Mouse (Mus musculus) CH12.LX (cell line): Measurements from ENCODE around the gene Rgs3. TPM values are rescaled to one million over a fixed set of nuclear protein-coding genes. Genes with fewer than 3 reads are reported as not detected.
A peak's percentile ranks its signal among the peaks of the same experiment; 100 is the strongest.

Experiments
- DNase-seq: peaks from one replicate; pipeline ENCODE4 v3.0.0-alpha.2; 2013; ENCODE audit errors: extremely low read depth
- H3K27ac ChIP-seq: 2 replicates; pipeline ENCODE4 v1.5.1; 2012; ENCODE audit warnings: low read depth, mild to moderate bottlenecking, control low read depth, moderate library complexity; ENCODE audit not compliant: insufficient read depth
- H3K27me3 ChIP-seq: replicated peaks from 2 replicates; pipeline ENCODE3; 2012; ENCODE audit warnings: inconsistent platforms
- H3K36me3 ChIP-seq, 2 experiments: replicated peaks in 1 of 2; 2 replicates each; pipeline versions ENCODE3 to v1.6.1; 2012; ENCODE audit warnings: inconsistent platforms in 1 of 2, low read length in 1 of 2, mild to moderate bottlenecking in 1 of 2, mixed read lengths in 1 of 2, moderate library complexity in 1 of 2; ENCODE audit not compliant: control insufficient read depth in 1 of 2, insufficient read depth in 1 of 2
- H3K4me1 ChIP-seq, 2 experiments: 2 replicates each; pipeline ENCODE4 v1.6.1; 2012; ENCODE audit warnings: inconsistent platforms in 1 of 2, moderate library complexity in 1 of 2; ENCODE audit not compliant: insufficient read depth in 2 of 2, control insufficient read depth in 1 of 2
- H3K4me2 ChIP-seq: 2 replicates; pipeline ENCODE4 v1.6.1; 2012; ENCODE audit warnings: low read depth, mild to moderate bottlenecking, control low read depth; ENCODE audit not compliant: poor library complexity, insufficient read depth, severe bottlenecking
- H3K4me3 ChIP-seq, 3 experiments: fragments of 150-350 bp in 1 of 3; sonication (generic) in 1 of 3; replicated peaks in 1 of 3; 2 replicates each; pipeline versions ENCODE3 to v1.5.1; 2011 to 2012; ENCODE audit warnings: low read depth in 2 of 3, low read length in 2 of 3, mild to moderate bottlenecking in 2 of 3, moderate library complexity in 2 of 3, control low read depth in 1 of 3, improper control_type of control experiment in 1 of 3, inconsistent platforms in 1 of 3, mixed read lengths in 1 of 3; ENCODE audit not compliant: poor library complexity in 1 of 3
- H3K79me2 ChIP-seq: replicated peaks from 2 replicates; pipeline ENCODE4 v1.6.1; 2012; ENCODE audit warnings: mild to moderate bottlenecking, moderate library complexity; ENCODE audit not compliant: control insufficient read depth, poor library complexity, insufficient read depth, severe bottlenecking; ENCODE audit errors: extremely low read depth
- H3K9ac ChIP-seq: 2 replicates; pipeline ENCODE4 v1.6.1; 2012; ENCODE audit warnings: low read depth, mild to moderate bottlenecking, control low read depth, moderate library complexity; ENCODE audit not compliant: insufficient read depth
- H3K9me3 ChIP-seq: replicated peaks from 2 replicates; pipeline ENCODE3; 2012; ENCODE audit warnings: low read length, inconsistent platforms, mixed read lengths
- BHLHE40 ChIP-seq: IDR thresholded peaks from 2 replicates; pipeline ENCODE4 v1.6.1; 2011; ENCODE audit warnings: mild to moderate bottlenecking, low read depth, low read length, improper control_type of control experiment
- CHD1 ChIP-seq: IDR thresholded peaks from 2 replicates; pipeline ENCODE4 v1.6.1; 2012; ENCODE audit warnings: low read depth, low read length, improper control_type of control experiment, inconsistent platforms
- CHD2 ChIP-seq: IDR thresholded peaks from 2 replicates; pipeline ENCODE4 v1.6.1; 2011; ENCODE audit warnings: low read length, improper control_type of control experiment
- ELF1 ChIP-seq: IDR thresholded peaks from 2 replicates; pipeline ENCODE4 v1.6.1; 2014; ENCODE audit warnings: low read depth, mild to moderate bottlenecking, inconsistent platforms, low read length, improper control_type of control experiment
- EP300 ChIP-seq: IDR thresholded peaks from 2 replicates; pipeline ENCODE4 v1.6.1; 2011; ENCODE audit warnings: low read length, improper control_type of control experiment
- ETS1 ChIP-seq: conservative IDR thresholded peaks from 2 replicates; pipeline ENCODE4 v1.6.1; 2012; ENCODE audit warnings: low read depth, mild to moderate bottlenecking, inconsistent platforms, low read length, improper control_type of control experiment, moderate library complexity
- GABPA ChIP-seq: IDR thresholded peaks from 2 replicates; pipeline ENCODE4 v1.6.1; 2012; ENCODE audit warnings: low read depth, low read length, improper control_type of control experiment, inconsistent platforms; ENCODE audit not compliant: insufficient replicate concordance
- HCFC1 ChIP-seq: IDR thresholded peaks from 2 replicates; pipeline ENCODE4 v1.6.1; 2012; ENCODE audit warnings: low read depth, mild to moderate bottlenecking, inconsistent platforms, low read length, improper control_type of control experiment
- JUND ChIP-seq: conservative IDR thresholded peaks from 2 replicates; pipeline ENCODE4 v1.6.1; 2011; ENCODE audit warnings: low read depth, low read length, improper control_type of control experiment
- KAT2A ChIP-seq: IDR thresholded peaks from 2 replicates; pipeline ENCODE4 v1.6.1; 2012; ENCODE audit warnings: low read length, improper control_type of control experiment, inconsistent platforms; ENCODE audit not compliant: insufficient replicate concordance
- MAFK ChIP-seq: IDR thresholded peaks from 2 replicates; pipeline ENCODE4 v1.6.1; 2011; ENCODE audit warnings: low read length, improper control_type of control experiment; ENCODE audit not compliant: insufficient replicate concordance
- MAX ChIP-seq: IDR thresholded peaks from 2 replicates; pipeline ENCODE4 v1.6.1; 2011; ENCODE audit warnings: low read length, improper control_type of control experiment
- MEF2A ChIP-seq: IDR thresholded peaks from 2 replicates; pipeline ENCODE4 v1.6.1; 2014; ENCODE audit warnings: low read depth, mild to moderate bottlenecking, inconsistent platforms, low read length, improper control_type of control experiment, borderline replicate concordance
- MXI1 ChIP-seq: IDR thresholded peaks from 2 replicates; pipeline ENCODE4 v1.6.1; 2011; ENCODE audit warnings: mild to moderate bottlenecking, low read depth, low read length, improper control_type of control experiment
- MYC ChIP-seq: IDR thresholded peaks from 2 replicates; pipeline ENCODE4 v1.6.1; 2011; ENCODE audit warnings: low read depth, mild to moderate bottlenecking, improper control_type of control experiment, low read length
- NELFE ChIP-seq: IDR thresholded peaks from 2 replicates; pipeline ENCODE4 v1.6.1; 2011; ENCODE audit warnings: low read depth, low read length, improper control_type of control experiment
- NRF1 ChIP-seq: IDR thresholded peaks from 2 replicates; pipeline ENCODE4 v1.6.1; 2014; ENCODE audit warnings: low read depth, mild to moderate bottlenecking, inconsistent platforms, low read length, improper control_type of control experiment, moderate library complexity
- POLR2A ChIP-seq: IDR thresholded peaks from 2 replicates; pipeline ENCODE4 v1.6.1; 2011; ENCODE audit warnings: low read depth, mild to moderate bottlenecking, improper control_type of control experiment, low read length
- POLR2AphosphoS2 ChIP-seq: IDR thresholded peaks from 2 replicates; pipeline ENCODE4 v1.6.1; 2011; ENCODE audit warnings: low read depth, low read length, improper control_type of control experiment
- RAD21 ChIP-seq: IDR thresholded peaks from 2 replicates; pipeline ENCODE4 v1.6.1; 2011; ENCODE audit warnings: low read depth, mild to moderate bottlenecking, low read length, improper control_type of control experiment, moderate library complexity
- RCOR1 ChIP-seq: conservative IDR thresholded peaks from 2 replicates; pipeline ENCODE4 v1.6.1; 2012; ENCODE audit warnings: low read depth, mild to moderate bottlenecking, inconsistent platforms, low read length, improper control_type of control experiment
- SIN3A ChIP-seq: IDR thresholded peaks from 2 replicates; pipeline ENCODE4 v1.6.1; 2012; ENCODE audit warnings: low read length, improper control_type of control experiment, inconsistent platforms
- SMC3 ChIP-seq: IDR thresholded peaks from 2 replicates; pipeline ENCODE4 v1.6.1; 2011; ENCODE audit warnings: low read depth, low read length, improper control_type of control experiment
- TBP ChIP-seq: conservative IDR thresholded peaks from 2 replicates; pipeline ENCODE4 v1.6.1; 2011; ENCODE audit warnings: low read depth, low read length, improper control_type of control experiment
- TCF12 ChIP-seq: IDR thresholded peaks from 2 replicates; pipeline ENCODE4 v1.6.1; 2014; ENCODE audit warnings: low read depth, mild to moderate bottlenecking, inconsistent platforms, low read length, improper control_type of control experiment
- UBTF ChIP-seq: IDR thresholded peaks from 2 replicates; pipeline ENCODE4 v1.6.1; 2012; ENCODE audit warnings: low read depth, mild to moderate bottlenecking, inconsistent platforms, low read length, improper control_type of control experiment, moderate library complexity
- USF2 ChIP-seq: conservative IDR thresholded peaks from 2 replicates; pipeline ENCODE4 v1.6.1; 2011; ENCODE audit warnings: low read depth, low read length, improper control_type of control experiment
- ZC3H11A ChIP-seq: IDR thresholded peaks from 2 replicates; pipeline ENCODE4 v1.6.1; 2012; ENCODE audit warnings: low read depth, mild to moderate bottlenecking, inconsistent platforms, low read length, improper control_type of control experiment
- ZKSCAN1 ChIP-seq: IDR thresholded peaks from 2 replicates; pipeline ENCODE4 v1.6.1; 2012; ENCODE audit warnings: low read depth, inconsistent platforms, low read length, improper control_type of control experiment, borderline replicate concordance
- ZNF384 ChIP-seq: IDR thresholded peaks from 2 replicates; pipeline ENCODE4 v1.6.1; 2012; ENCODE audit warnings: low read depth, low read length, improper control_type of control experiment, inconsistent platforms
- dilution Hi-C: fragments of 300-500 bp; cut with MboI; formaldehyde crosslinking; loops from 2 replicates; pipeline ENCODE4 v1.14.3; 2020; ENCODE audit warnings: low sequenced_read_pairs; ENCODE audit not compliant: extremely low pct_unique_long_range_greater_than_20kb, extremely low pct_ligation_motif_present
- in situ Hi-C: fragments of 300-500 bp; cut with MboI; formaldehyde crosslinking; loops from 3 replicates; pipeline ENCODE4 v1.14.3; 2019; ENCODE audit warnings: low sequenced_read_pairs, low pct_ligation_motif_present, low pct_unique_long_range_greater_than_20kb, mixed read lengths
- polyA plus RNA-seq: library from polyadenylated mRNA; unstranded; fragments of >175 nt; gene quantifications from 2 replicates; pipeline ENCODE4 v1.2.1, GENCODE M21; 2012; ENCODE audit warnings: low read depth; ENCODE audit not compliant: insufficient read length
- total RNA-seq, 2 experiments: library from RNA; depleted of rRNA; stranded (reverse); fragments of 300-350 nt in 1 of 2; fragments of >200 nt in 1 of 2; gene quantifications; 2 replicates each; pipeline ENCODE4 v1.2.3; 2012 to 2014

The Rgs3 gene
- total and polyA plus RNA-seq, 3 experiments = 3.3 to 6.0 (median 3.5) TPM

GRCm38 (mm10) chr4:62543782-62544181 lies 15.9 kb upstream of the Rgs3 start:
- Histone ChIP-seq H3K4me1 (peaks cover 0 to 13% of the 10 kb centered on the region in 2 experiments; a peak in 3 of 4 replicates), H3K36me3 (no peaks in the 10 kb centered on the region), H3K9me3 (no peaks in the 10 kb centered on the region), H3K4me2 (no peak overlapping the region), H3K79me2 (no peaks in the 10 kb centered on the region)
- no peak for DNase-seq
- TF ChIP-seq ETS1 (no peak), ZNF384 (no peak), CHD2 (no peak), ELF1 (no peak), NELFE (no peak), MAX (peak; percentile 80), MXI1 (0 out of 2 replicates have a peak, but pooled peaks have one; percentile 36), TBP (no peak), JUND (no peak), BHLHE40 (peak; percentile 42), POLR2AphosphoS2 (no peak), MAFK (no peak), SIN3A (no peak), MEF2A (no peak), MYC (0 out of 2 replicates have a peak, but pooled peaks have one; percentile 36), NRF1 (no peak), POLR2A (no peak)
- TF ChIP-seq, all 38 proteins: peak for 4
- no peaks in the 10 kb centered on the region for H3K27me3 ChIP-seq
- H3K9ac ChIP-seq = no peak overlapping the region
- dilution Hi-C loops = no loop called here
- in situ Hi-C loops = no loop called here
- no peak overlapping the region for H3K27ac ChIP-seq
- no peak overlapping the region for H3K4me3 ChIP-seq

- H3K4me1 ChIP-seq = peaks cover 0 to 13% of the 10 kb centered on the region in 2 experiments; a peak in 3 of 4 replicates
- H3K9me3 ChIP-seq = peaks cover 5% of the 10 kb centered on the region
- H3K27me3 ChIP-seq = no peaks in the 10 kb centered on the region
- in situ Hi-C loops (no loop called here), dilution Hi-C loops (no loop called here)
- no peaks in the 10 kb centered on the region for H3K36me3 ChIP-seq
- H3K9ac ChIP-seq = no peak overlapping the region
- TF ChIP-seq EP300 (no peak), KAT2A (no peak), POLR2AphosphoS2 (no peak), RAD21 (no peak), ZKSCAN1 (no peak), CHD1 (no peak), RCOR1 (no peak), HCFC1 (no peak), USF2 (no peak), TBP (no peak), SMC3 (no peak), NRF1 (no peak), GABPA (no peak), UBTF (no peak), TCF12 (no peak), ZC3H11A (no peak), MYC (no peak)
- DNase-seq = no peak
- H3K4me2 ChIP-seq = no peak overlapping the region
- no peak overlapping the region for H3K4me3 ChIP-seq
- no peak overlapping the region for H3K27ac ChIP-seq
- no peaks in the 10 kb centered on the region for H3K79me2 ChIP-seq
These were observed 14.8 kb upstream of the Rgs3 start for GRCm38 (mm10) chr4:62544801-62545200.
